Mouse (Mus musculus): ENCODE data around the gene Map10.

The Map10 gene

DNA sequence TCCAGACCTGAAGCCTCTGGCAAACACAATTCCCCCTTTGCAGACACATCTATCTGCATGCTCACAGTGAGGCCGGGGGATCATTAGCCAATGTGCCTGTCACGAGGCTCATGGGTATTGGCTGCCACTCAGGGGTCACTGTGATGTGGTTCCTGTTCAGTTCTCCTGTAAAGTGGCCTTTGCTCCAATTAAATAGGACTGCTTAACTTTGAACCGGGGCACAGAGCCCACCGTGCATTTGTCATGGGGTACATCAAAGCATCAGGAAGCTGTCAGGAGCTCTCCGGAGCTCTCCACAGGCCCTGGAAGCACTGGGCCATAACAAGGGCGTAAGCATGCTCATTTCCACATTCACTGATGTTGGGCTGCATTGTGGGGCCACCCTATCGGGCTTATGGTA lies 47.0 kb downstream of the Map10 start:
- no peak for DNase-seq (ENCODE audit: low spot score)

DNA sequence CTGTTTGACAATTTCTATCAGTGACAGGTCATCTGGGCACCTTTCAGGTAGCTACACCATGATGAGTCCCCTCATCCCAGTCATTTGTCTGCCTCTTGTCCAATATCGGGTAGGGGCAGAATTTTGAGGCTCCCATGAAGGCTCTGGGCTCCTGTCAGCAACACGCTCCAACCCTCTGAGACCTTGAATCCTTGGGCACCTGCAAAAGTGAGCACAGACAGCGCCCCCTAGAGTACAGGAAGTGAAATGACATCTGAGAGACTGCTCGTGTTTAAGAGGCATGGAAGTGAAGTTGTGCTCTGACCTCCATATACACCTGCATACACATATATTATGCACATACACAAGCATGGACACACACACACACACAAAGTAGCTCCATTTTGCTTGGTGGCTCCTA lies 49.3 kb downstream of the Map10 start:
- DNase-seq (ENCODE audit: low spot score) = no peak

DNA sequence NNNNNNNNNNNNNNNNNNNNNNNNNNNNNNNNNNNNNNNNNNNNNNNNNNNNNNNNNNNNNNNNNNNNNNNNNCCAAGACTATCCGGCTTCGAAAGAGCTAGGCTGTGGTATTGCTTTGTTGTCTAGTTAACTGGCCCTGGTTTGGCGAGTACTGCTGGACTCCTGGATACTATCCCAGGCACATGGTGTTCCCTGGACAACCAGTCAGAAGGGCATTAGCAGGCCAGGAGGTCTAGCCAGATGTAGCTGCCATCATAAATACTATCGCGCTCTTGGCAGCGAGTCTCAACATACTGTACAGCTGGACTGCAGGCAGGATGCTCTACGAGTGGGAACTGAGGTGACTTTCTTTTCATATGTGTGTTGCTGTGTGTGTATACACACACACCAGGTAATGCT lies 53.1 kb downstream of the Map10 start:
- peak; percentile 56 for DNase-seq (ENCODE audit: low spot score)
